Mouse (Mus musculus): Measurements from ENCODE around the gene Rnf141. TPM values are rescaled to one million over a fixed set of nuclear protein-coding genes. Genes with fewer than 3 reads are reported as not detected.

Gene Rnf141
- polyA plus RNA-seq, 1 experiment from 2014 or later, result 37.7 TPM

GRCm38 (mm10) chr7:110823995-110824953 is 20.0 kb downstream of the Rnf141 start:
- Histone ChIP-seq H3K27me3 (replicated peaks) (no peaks in the 10 kb centered on the region), H3K9ac (no peak overlapping the region), H3K4me1 (no peaks in the 10 kb centered on the region), H3K4me2 (no peak overlapping the region), H3K4me3 (replicated peaks) (no peak overlapping the region), H3K36me3 (peaks cover 19% of the 10 kb centered on the region; the same call in 1 of the 2 replicates), H3K9me3 (no peaks in the 10 kb centered on the region), H3K27ac (no peak overlapping the region)
- 87% methylated on average over 8 of the region's 8 CpGs for WGBS
- ATAC-seq (ENCODE audit: insufficient read depth, low FRiP score, low read depth), result no peak

DNA sequence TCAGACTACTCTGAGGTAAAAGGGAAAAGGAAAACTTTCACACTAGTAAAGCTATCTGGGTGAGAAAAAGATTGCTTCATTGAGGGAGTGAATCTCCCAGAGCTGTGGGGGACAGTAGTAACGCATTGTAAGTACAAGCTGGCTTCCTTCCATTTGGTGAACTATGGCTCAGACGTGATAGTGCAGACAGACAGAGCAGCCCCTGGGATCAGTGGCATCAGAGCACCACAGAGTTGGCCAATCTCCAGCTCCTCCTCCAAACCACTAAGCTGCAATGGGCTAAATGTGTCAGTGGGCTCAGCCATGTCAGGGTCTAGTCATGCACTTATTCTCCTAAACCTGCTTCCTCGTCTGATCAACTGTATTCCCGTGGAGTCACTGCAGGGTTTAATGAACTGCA is 20.7 kb downstream of the Rnf141 start:
- no peak overlapping the region for H3K4me3 ChIP-seq (replicated peaks)
- H3K36me3 ChIP-seq, result peaks cover 13% of the 10 kb centered on the region; the same call in 1 of the 2 replicates
- H3K4me1 ChIP-seq, result no peaks in the 10 kb centered on the region
- H3K27ac ChIP-seq, result no peak overlapping the region
- WGBS, result 65% methylated on average over 4 of the region's 4 CpGs
- no peak overlapping the region for H3K9ac ChIP-seq
- no peaks in the 10 kb centered on the region for H3K9me3 ChIP-seq
- no peak overlapping the region for H3K4me2 ChIP-seq
- H3K27me3 ChIP-seq (replicated peaks), result no peaks in the 10 kb centered on the region
- ATAC-seq (ENCODE audit: insufficient read depth, low FRiP score, low read depth), result no peak

DNA sequence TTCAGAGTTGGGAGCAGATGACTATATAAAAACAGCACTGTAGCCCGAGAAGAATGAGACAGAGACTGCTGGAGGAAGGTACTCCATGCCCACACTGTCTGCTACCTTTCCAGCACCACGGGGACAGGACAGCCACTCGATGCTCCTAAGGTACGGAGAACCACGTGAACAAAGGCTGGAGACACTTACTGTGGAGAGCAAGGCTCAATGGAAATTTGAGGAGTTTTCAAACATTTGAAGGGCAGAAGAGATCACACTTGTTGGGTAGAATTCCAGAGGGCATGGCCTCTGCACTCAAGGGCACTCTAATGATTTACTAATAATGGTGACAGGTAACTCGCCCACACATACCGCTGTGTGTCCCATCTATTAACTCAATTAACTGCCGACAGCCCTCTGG is 21.2 kb downstream of the Rnf141 start:
- Histone ChIP-seq H3K9me3 (no peaks in the 10 kb centered on the region), H3K36me3 (peaks cover 9% of the 10 kb centered on the region; the same call in 1 of the 2 replicates), H3K4me3 (replicated peaks) (no peak overlapping the region), H3K27ac (no peak overlapping the region), H3K4me2 (no peak overlapping the region), H3K4me1 (no peaks in the 10 kb centered on the region), H3K9ac (no peak overlapping the region), H3K27me3 (replicated peaks) (no peaks in the 10 kb centered on the region)
- WGBS, result 65% methylated on average over 8 of the region's 8 CpGs
- no peak for ATAC-seq (ENCODE audit: insufficient read depth, low FRiP score, low read depth)

DNA sequence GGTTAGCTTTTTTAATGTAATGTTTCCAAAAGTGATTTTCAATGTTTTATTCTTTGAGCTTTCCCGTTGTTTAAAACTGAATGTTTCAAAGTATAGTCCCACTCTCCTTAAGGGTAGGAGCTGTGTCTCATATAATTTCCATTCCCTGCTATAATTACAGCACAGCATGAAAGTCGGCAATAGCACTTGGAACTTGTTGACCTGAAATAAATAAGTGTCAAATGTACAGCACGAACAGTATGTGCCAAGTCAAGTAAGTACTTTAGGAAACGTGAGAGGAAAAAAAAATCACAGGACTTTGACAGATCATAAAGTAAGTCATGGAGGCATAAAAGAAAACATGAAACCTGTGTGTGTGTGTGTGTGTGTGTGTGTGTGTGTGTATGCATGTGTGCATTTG is 22.2 kb downstream of the Rnf141 start:
- H3K9me3 ChIP-seq, result no peaks in the 10 kb centered on the region
- WGBS, result 39% methylated on average over 4 of the region's 4 CpGs
- no peak for ATAC-seq (ENCODE audit: insufficient read depth, low FRiP score, low read depth)

DNA sequence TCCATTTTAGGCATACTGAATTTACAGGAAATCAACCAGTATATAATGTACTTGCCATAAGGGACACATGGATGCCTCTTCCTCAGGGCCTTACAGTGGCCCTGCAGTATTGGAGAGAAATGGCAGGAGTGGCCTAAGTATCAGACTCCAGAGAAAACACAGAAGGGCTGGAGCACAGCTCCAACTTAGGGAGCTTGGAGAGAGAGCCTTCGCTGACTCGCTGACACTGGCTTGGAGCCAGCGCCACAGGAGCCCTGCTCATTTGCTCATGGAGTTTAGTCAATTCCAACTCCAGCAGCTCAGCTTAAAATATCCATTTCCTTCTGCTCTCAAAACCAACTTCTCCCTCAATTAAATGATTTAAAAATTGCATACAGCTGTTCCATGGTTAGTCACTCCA is 22.6 kb downstream of the Rnf141 start:
- H3K27ac ChIP-seq, result no peak overlapping the region
- H3K4me3 ChIP-seq (replicated peaks), result no peak overlapping the region
- peaks cover 9% of the 10 kb centered on the region; the same call in 1 of the 2 replicates for H3K36me3 ChIP-seq
- WGBS, result 42% methylated on average over 3 of the region's 3 CpGs
- no peak overlapping the region for H3K4me2 ChIP-seq
- no peaks in the 10 kb centered on the region for H3K27me3 ChIP-seq (replicated peaks)
- ATAC-seq (ENCODE audit: insufficient read depth, low FRiP score, low read depth), result no peak
- no peaks in the 10 kb centered on the region for H3K9me3 ChIP-seq
- no peaks in the 10 kb centered on the region for H3K4me1 ChIP-seq
- H3K9ac ChIP-seq, result no peak overlapping the region

More for the DNA sequence above, 22.2 kb downstream of the Rnf141 start:
- H3K4me1 ChIP-seq, result no peaks in the 10 kb centered on the region
- peaks cover 9% of the 10 kb centered on the region; the same call in 1 of the 2 replicates for H3K36me3 ChIP-seq
- H3K27me3 ChIP-seq (replicated peaks), result no peaks in the 10 kb centered on the region
- H3K4me2 ChIP-seq, result no peak overlapping the region
- H3K9ac ChIP-seq, result no peak overlapping the region
- no peak overlapping the region for H3K4me3 ChIP-seq (replicated peaks)
- no peak overlapping the region for H3K27ac ChIP-seq

DNA sequence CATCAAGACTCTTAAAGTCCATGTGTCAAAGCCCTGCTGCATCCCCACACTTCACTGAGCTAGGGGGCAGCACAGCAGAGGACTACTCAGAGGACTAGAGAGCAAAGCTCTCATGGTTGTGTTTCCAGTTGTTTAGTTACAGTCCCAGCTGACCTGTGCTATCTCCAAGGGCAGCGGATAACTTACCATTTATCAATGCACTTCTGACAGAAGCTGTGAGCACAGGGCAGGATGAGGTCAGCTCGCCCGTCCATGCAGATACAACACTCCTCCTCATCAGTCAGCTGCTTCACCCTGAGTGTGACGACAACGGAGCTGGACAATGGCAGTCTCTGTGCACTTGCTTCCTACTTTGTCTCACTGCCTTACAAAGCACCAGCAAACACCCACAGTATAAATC is 23.2 kb downstream of the Rnf141 start:
- Histone ChIP-seq H3K27me3 (replicated peaks) (no peaks in the 10 kb centered on the region), H3K9ac (no peak overlapping the region), H3K4me2 (no peak overlapping the region), H3K4me3 (replicated peaks) (no peak overlapping the region), H3K4me1 (no peaks in the 10 kb centered on the region), H3K36me3 (peaks cover 9% of the 10 kb centered on the region; the same call in 1 of the 2 replicates), H3K27ac (no peak overlapping the region), H3K9me3 (no peaks in the 10 kb centered on the region)
- ATAC-seq (ENCODE audit: insufficient read depth, low FRiP score, low read depth), result no peak
- WGBS, result 36% methylated on average over 5 of the region's 5 CpGs

GRCm38 (mm10) chr7:110818787-110819350 is 25.4 kb downstream of the Rnf141 start:
- Histone ChIP-seq H3K4me1 (no peaks in the 10 kb centered on the region), H3K9me3 (no peaks in the 10 kb centered on the region), H3K9ac (no peak overlapping the region), H3K4me3 (replicated peaks) (no peak overlapping the region), H3K27ac (no peak overlapping the region), H3K27me3 (replicated peaks) (no peaks in the 10 kb centered on the region), H3K4me2 (no peak overlapping the region), H3K36me3 (0 out of 2 replicates have a peak, but pooled peaks cover 4% of the 10 kb centered on the region)
- 58% methylated on average over 11 of the region's 11 CpGs for WGBS
- ATAC-seq (ENCODE audit: insufficient read depth, low FRiP score, low read depth), result peak; percentile 68; the same call in 1 of the 2 replicates

DNA sequence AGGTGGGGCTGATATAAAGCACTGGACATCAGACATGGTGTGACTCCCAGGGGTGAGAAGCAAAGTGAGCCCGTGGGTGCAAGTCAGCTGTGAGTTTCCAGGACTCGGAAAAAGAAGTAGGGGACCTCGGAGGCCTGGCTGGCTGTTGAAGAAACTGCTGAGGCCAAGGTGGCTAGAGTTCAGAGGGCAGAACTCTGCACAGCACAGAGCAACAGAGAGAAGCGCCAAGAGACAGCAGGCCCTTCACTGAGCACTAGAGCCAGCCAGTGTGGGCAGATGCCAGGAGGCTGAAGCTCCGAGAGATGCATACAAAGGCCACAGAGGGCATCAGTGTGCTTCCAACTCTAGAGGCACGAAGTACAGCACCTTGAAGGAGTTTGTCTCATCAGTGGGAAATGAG is 26.1 kb downstream of the Rnf141 start:
- Histone ChIP-seq H3K36me3 (no peaks in the 10 kb centered on the region), H3K9ac (no peak overlapping the region), H3K4me3 (replicated peaks) (no peak overlapping the region), H3K4me1 (no peaks in the 10 kb centered on the region), H3K27me3 (replicated peaks) (no peaks in the 10 kb centered on the region), H3K4me2 (no peak overlapping the region), H3K9me3 (no peaks in the 10 kb centered on the region), H3K27ac (no peak overlapping the region)
- 80% methylated on average over 6 of the region's 6 CpGs for WGBS
- ATAC-seq (ENCODE audit: insufficient read depth, low FRiP score, low read depth), result no peak

DNA sequence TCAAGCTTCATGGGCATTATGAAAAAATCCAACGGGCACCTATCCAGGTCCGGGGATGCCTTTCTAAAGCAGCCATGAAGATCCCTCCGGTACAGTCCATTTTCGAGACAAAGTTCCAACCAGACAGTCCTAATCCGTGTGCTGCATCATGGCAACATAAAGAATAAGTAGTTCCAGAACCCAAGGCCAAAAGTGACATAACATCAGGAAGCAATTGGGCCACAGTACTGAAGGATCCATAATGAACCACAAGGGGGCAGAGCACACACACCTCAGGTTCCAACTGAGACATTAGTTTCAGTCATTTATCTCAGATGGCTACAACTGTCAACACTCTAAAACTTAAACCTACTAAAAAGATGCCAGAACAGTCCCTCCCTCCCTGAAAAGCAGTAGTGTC is 28.2 kb downstream of the Rnf141 start:
- Histone ChIP-seq H3K4me2 (no peak overlapping the region), H3K4me1 (no peaks in the 10 kb centered on the region), H3K36me3 (no peaks in the 10 kb centered on the region), H3K27me3 (replicated peaks) (no peaks in the 10 kb centered on the region), H3K4me3 (replicated peaks) (no peak overlapping the region), H3K9ac (no peak overlapping the region), H3K27ac (no peak overlapping the region), H3K9me3 (no peaks in the 10 kb centered on the region)
- 67% methylated on average over 5 of the region's 5 CpGs for WGBS
- no peak for ATAC-seq (ENCODE audit: insufficient read depth, low FRiP score, low read depth)

DNA sequence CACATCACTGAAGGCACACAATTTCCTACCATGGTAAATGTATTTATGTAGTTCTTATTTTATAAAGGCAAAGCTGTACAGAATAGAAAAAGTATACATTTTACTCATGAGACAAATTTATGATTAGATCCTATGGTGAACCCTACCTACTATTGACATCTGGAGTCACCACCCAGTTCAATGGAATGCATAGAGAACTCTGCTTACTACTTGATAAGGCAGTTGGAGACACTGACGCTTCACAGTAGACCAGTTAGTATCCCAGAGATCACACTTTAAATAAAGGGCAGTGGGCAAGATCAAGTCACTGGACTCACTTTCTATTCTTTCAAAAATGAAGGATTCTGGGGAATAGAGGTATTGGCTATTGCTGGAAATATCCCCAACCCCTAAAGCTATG is 30.3 kb downstream of the Rnf141 start:
- H3K36me3 ChIP-seq, result no peaks in the 10 kb centered on the region
- H3K27me3 ChIP-seq (replicated peaks), result no peaks in the 10 kb centered on the region
- no peak overlapping the region for H3K4me2 ChIP-seq
- H3K9ac ChIP-seq, result no peak overlapping the region
- ATAC-seq (ENCODE audit: insufficient read depth, low FRiP score, low read depth), result no peak
- H3K27ac ChIP-seq, result no peak overlapping the region
- no peak overlapping the region for H3K4me3 ChIP-seq (replicated peaks)
- 81% methylated on average over 1 of the region's 1 CpGs for WGBS
- H3K4me1 ChIP-seq, result peaks cover 4% of the 10 kb centered on the region
- no peaks in the 10 kb centered on the region for H3K9me3 ChIP-seq

GRCm38 (mm10) chr7:110811529-110811928 is 32.7 kb downstream of the Rnf141 start:
- no peak overlapping the region for H3K4me3 ChIP-seq (replicated peaks)
- H3K36me3 ChIP-seq, result no peaks in the 10 kb centered on the region
- peaks cover 4% of the 10 kb centered on the region for H3K4me1 ChIP-seq
- 81% methylated on average over 5 of the region's 5 CpGs for WGBS
- H3K9me3 ChIP-seq, result no peaks in the 10 kb centered on the region
- no peak overlapping the region for H3K9ac ChIP-seq
- no peak overlapping the region for H3K27ac ChIP-seq
- no peak overlapping the region for H3K4me2 ChIP-seq
- no peaks in the 10 kb centered on the region for H3K27me3 ChIP-seq (replicated peaks)
- no peak for ATAC-seq (ENCODE audit: insufficient read depth, low FRiP score, low read depth)

DNA sequence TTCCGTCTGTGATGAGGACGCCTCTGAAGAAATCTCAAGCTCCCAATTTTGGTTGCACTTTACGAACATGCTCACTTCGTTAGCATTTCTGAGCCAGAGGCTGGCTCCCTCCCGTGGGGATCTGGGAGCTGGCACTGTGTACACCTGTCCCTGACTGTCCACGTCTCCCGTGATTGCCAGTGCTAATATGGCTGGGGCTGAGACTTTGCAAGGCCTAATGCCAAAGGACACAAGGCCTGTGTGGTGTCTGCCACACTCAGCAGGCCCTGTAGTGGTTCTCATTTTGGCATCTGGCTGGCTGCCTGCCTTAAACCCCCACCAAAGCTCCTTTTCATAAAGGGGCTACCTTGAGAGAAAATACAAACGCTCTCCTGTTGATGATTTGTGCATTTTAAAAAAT is 33.3 kb downstream of the Rnf141 start:
- H3K4me1 ChIP-seq, result peaks cover 4% of the 10 kb centered on the region
- H3K27ac ChIP-seq, result no peak overlapping the region
- no peaks in the 10 kb centered on the region for H3K9me3 ChIP-seq
- H3K4me3 ChIP-seq (replicated peaks), result no peak overlapping the region
- no peaks in the 10 kb centered on the region for H3K36me3 ChIP-seq
- no peak overlapping the region for H3K4me2 ChIP-seq
- WGBS, result 88% methylated on average over 8 of the region's 8 CpGs
- no peak overlapping the region for H3K9ac ChIP-seq
- ATAC-seq (ENCODE audit: insufficient read depth, low FRiP score, low read depth), result no peak
- no peaks in the 10 kb centered on the region for H3K27me3 ChIP-seq (replicated peaks)

All from stomach, embryonic 15.5 days (tissue).